Mouse (Mus musculus): ENCODE results near the gene Slc22a6. TPM values are rescaled to one million over a fixed set of nuclear protein-coding genes. Genes with fewer than 3 reads are reported as not detected.

Slc22a6 gene
- total RNA-seq (2021): not detected
- 0.06 TPM in 1 of 2 replicates, not detected in the other for polyA plus RNA-seq (2012; rRNA removed)
- long read RNA-seq: 0 reads

GRCm38 (mm10) chr19:8617904-8618303, at the start of gene Slc22a6:
TSS of gene Slc22a6 (plus strand) at chr19:8618039.
- no peak for DNase-seq

GRCm38 (mm10) chr19:8569453-8569863, 48.4 kb upstream of the Slc22a6 start:
- DNase-seq: no peak

- DNase-seq: no peak
Observed at GRCm38 (mm10) chr19:8570341-8571040, 47.3 kb upstream of the Slc22a6 start.

GRCm38 (mm10) chr19:8571746-8572145, 46.1 kb upstream of the Slc22a6 start:
- no peak for DNase-seq

GRCm38 (mm10) chr19:8572485-8572884, 45.4 kb upstream of the Slc22a6 start:
- no peak for DNase-seq

- DNase-seq: no peak
Observed at GRCm38 (mm10) chr19:8577432-8577831, 40.4 kb upstream of the Slc22a6 start.

GRCm38 (mm10) chr19:8578293-8578969, 39.4 kb upstream of the Slc22a6 start:
- DNase-seq: peak; percentile 47

- no peak for DNase-seq
Observed at GRCm38 (mm10) chr19:8578970-8579342, 38.9 kb upstream of the Slc22a6 start.

GRCm38 (mm10) chr19:8585298-8585697, 32.5 kb upstream of the Slc22a6 start:
- DNase-seq: no peak

- DNase-seq: no peak
Observed at GRCm38 (mm10) chr19:8585899-8586298, 31.9 kb upstream of the Slc22a6 start.

- no peak for DNase-seq
Observed at GRCm38 (mm10) chr19:8586350-8586749, 31.5 kb upstream of the Slc22a6 start.

- no peak for DNase-seq
Observed at GRCm38 (mm10) chr19:8587315-8587714, 30.5 kb upstream of the Slc22a6 start.

GRCm38 (mm10) chr19:8590954-8591353, 26.9 kb upstream of the Slc22a6 start, which contains the start of gene Slc22a8:
TSS of gene Slc22a8 (plus strand) at chr19:8591254.
- DNase-seq: no peak

GRCm38 (mm10) chr19:8592155-8592554, 25.7 kb upstream of the Slc22a6 start:
- DNase-seq: no peak

- DNase-seq: no peak
Observed at GRCm38 (mm10) chr19:8592873-8593408, 24.9 kb upstream of the Slc22a6 start.

- no peak for DNase-seq
Observed at GRCm38 (mm10) chr19:8593833-8594232, 24.0 kb upstream of the Slc22a6 start.

- no peak for DNase-seq
Observed at GRCm38 (mm10) chr19:8594518-8594917, 23.3 kb upstream of the Slc22a6 start.

GRCm38 (mm10) chr19:8597269-8597668, 20.6 kb upstream of the Slc22a6 start:
- no peak for DNase-seq

GRCm38 (mm10) chr19:8599229-8599628, 18.6 kb upstream of the Slc22a6 start:
- no peak for DNase-seq

GRCm38 (mm10) chr19:8601922-8602321, 15.9 kb upstream of the Slc22a6 start:
- no peak for DNase-seq

GRCm38 (mm10) chr19:8602914-8603313, 14.9 kb upstream of the Slc22a6 start:
- no peak for DNase-seq

- DNase-seq: no peak
Observed at GRCm38 (mm10) chr19:8604536-8605240, 13.2 kb upstream of the Slc22a6 start.

GRCm38 (mm10) chr19:8605241-8605558, 12.6 kb upstream of the Slc22a6 start:
- no peak for DNase-seq
